Mouse (Mus musculus): ENCODE results near the gene E130309D02Rik.

The E130309D02Rik gene

GRCm38 (mm10) chr5:143265409-143265808 lies 49.8 kb downstream of the E130309D02Rik start:
- DNase-seq: no peak

- DNase-seq: no peak
Observed at GRCm38 (mm10) chr5:143264689-143265088, 50.5 kb downstream of the E130309D02Rik start.

DNA sequence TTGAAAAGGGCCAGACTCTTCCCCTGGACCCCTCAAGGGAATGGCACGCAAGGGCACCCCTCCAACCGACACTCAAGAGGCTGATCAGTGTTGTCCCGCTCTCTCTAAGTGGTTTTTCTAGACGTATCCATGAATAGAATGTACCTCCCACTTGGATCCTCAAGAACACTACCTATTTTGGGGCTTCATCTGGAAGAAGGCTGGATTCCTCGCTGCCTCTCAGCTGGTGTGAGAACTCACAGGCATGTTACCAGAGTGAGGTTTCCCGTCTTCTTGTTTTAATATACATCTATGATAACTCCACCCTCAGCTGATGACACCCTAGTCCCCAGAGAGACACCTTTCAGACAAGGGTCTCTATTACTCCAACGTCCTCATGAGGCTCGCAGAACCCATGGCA lies 53.5 kb downstream of the E130309D02Rik start:
- no peak for DNase-seq

DNA sequence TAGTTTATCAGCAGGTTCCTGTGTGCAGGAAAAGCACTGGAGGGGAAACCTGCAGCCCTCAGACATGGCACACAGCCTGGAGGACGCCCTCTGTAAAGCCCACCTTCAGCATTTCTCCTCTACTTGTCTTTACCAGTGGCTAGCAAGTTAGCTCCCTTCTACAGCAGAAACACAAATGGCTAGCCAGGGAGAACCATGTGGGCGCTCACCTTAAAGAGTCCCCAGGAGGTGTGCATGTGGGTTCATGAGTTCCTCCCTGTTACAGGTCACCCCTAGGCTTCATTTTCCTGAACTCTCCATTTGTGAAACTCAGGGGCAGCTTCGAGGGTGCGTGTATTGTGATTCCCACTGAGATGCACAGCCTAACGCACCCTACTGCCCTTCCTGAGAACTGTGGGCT lies 59.4 kb downstream of the E130309D02Rik start:
- DNase-seq: no peak

- DNase-seq: no peak
Observed at GRCm38 (mm10) chr5:143255131-143255519, 60.0 kb downstream of the E130309D02Rik start.

- no peak for DNase-seq
Observed at GRCm38 (mm10) chr5:143254487-143255130, 60.6 kb downstream of the E130309D02Rik start.

DNA sequence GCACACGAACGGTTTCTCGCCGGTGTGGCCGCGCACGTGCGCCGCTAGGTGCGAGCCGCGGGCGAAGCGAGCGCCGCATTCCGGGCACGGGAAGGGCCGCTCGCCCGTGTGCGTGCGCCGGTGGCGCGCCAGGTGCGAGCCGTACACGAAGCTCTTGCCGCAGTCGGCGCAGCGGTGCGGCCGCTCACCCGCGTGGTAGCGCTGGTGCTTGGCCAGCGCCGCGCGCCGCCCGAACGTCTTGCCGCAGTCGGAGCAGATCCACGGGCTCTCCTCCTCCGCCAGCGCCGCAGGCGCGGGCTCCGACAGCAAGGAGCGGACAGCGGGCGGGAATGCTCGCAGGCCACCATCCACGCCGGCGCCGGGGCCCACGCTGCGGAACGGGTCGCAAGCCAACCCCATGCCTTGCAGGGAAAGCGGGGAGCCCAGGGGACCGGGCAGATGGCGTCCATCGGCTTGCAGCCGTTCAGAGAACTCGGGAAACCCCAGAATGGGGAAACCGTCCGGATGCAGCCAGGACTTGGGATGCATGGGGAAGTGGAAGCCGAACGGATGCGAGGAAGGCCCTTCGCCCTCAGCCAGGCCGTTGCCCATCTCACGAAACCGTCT lies 61.2 kb downstream of the E130309D02Rik start:
- no peak for DNase-seq

DNA sequence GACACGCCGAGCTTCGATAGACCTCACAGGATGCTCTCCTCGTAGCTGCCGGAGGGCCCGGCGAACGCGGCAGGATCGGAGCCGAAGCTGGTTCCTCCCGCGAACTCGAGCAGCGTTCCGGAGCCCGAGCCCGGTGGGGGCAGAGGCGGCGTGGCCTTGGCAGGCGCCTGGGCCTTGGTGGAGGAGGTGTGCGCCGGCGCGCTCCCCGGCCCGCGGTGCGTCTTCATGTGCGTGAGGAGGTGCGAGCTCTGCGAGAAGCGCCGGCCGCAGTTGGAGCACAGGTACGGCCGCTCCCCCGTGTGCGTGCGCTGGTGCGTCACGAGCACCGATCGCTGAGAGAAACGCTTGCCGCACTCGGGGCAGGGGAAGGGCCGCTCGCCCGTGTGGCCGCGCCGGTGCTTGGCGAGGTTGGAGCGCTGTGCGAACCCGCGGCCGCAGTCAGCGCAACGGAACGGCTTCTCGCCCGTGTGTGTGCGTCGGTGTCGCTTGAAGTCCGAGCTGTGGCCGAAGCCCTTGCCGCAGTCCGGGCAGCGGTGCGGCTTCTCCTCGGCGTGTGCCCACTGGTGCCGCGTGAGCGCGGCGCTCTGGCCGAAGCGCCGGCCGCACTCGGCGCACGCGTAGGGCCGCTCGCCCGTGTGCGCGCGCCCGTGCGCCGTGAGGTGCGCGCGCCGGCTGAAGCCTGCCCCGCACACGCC lies 61.8 kb downstream of the E130309D02Rik start:
- no peak for DNase-seq

GRCm38 (mm10) chr5:143252791-143253185 lies 62.4 kb downstream of the E130309D02Rik start:
- no peak for DNase-seq

DNA sequence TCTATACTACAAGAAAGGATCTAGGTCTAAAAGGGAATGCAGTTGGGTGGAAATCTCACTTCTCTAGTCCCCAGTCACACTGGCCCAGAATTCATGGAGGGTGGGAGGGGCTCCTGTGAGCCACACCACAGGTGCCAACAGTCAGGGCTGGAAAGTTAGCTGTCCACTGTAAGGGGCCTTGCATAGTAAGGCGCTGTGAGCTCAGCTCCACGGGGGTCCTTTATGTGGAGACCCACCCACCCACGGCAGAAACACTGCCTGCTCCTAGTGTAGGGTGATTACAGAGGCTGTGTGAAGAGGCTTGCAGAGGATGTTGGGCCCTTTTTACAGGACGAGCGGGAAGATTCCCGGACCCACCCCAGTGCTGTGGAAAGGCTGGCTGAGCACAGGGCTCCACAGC lies 63.1 kb downstream of the E130309D02Rik start:
- DNase-seq: no peak
